Mouse (Mus musculus): Measurements from ENCODE around the gene Map3k21. TPM values are rescaled to one million over a fixed set of nuclear protein-coding genes. Genes with fewer than 3 reads are reported as not detected.

Map3k21 gene
- 0.60 and 0.72 TPM in 2 replicates for polyA plus RNA-seq (2015; fragmentation: Nextera tagmentation; extraction: Ambion mirVana)

- Histone ChIP-seq H3K27me3 (replicated peaks) (peaks cover 51% of the 10 kb centered on the region), H3K4me2 (peak within 1 kb of the TSS; percentile 99), H3K27ac (no peak within 1 kb of the TSS), H3K36me3 (replicated peaks) (no peaks in the 10 kb centered on the region), H3K4me1 (peaks cover 20% of the 10 kb centered on the region), H3K4me3 (peak within 1 kb of the TSS; percentile 63), H3K9ac (peak within 1 kb of the TSS; percentile 59), H3K9me3 (no peaks in the 10 kb centered on the region)
- under 1% methylated on average over 92 of the region's 93 CpGs for WGBS
- peak; percentile 76 for ATAC-seq (replicated peaks)
These were observed at the start of gene Map3k21 for GRCm38 (mm10) chr8:125910365-125911228. Gene Map3k21, plus strand, starts transcription at chr8:125910450.

- Histone ChIP-seq H3K9me3 (no peaks in the 10 kb centered on the region), H3K9ac (no peak overlapping the region), H3K4me2 (no peak overlapping the region), H3K4me3 (no peak overlapping the region), H3K4me1 (peaks cover 14% of the 10 kb centered on the region), H3K36me3 (replicated peaks) (no peaks in the 10 kb centered on the region), H3K27me3 (replicated peaks) (no peaks in the 10 kb centered on the region), H3K27ac (no peak overlapping the region)
- ATAC-seq (replicated peaks) = no peak
- WGBS = 87% methylated on average over 12 of the region's 12 CpGs
These were observed 44.1 kb upstream of the Map3k21 start for GRCm38 (mm10) chr8:125866125-125866524.

DNA sequence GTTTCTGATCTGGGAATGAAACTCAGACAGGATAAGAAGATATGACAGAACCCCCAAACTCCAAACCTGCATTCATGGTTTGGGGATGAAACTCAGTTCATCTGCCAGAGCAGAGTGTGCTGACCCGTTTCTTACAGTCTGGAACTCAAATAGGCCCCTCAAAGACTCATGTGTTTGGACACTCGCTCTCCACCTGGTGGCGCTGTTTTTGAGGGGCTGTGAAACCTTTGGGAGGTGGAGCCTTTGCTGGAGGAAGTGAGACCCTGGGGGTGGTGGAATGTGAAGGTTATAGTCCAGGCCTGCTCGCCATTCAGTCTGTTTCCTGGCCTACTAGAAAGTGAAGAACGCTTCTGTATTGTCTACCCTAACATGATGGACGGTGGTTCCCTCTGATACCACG is 41.7 kb upstream of the Map3k21 start:
- ATAC-seq (replicated peaks) = no peak
- no peak overlapping the region for H3K4me3 ChIP-seq
- H3K27ac ChIP-seq = no peak overlapping the region
- no peak overlapping the region for H3K4me2 ChIP-seq
- no peaks in the 10 kb centered on the region for H3K9me3 ChIP-seq
- no peaks in the 10 kb centered on the region; the same call in 1 of the 2 replicates for H3K36me3 ChIP-seq (replicated peaks)
- H3K4me1 ChIP-seq = peaks cover 15% of the 10 kb centered on the region
- H3K9ac ChIP-seq = no peak overlapping the region
- no peaks in the 10 kb centered on the region for H3K27me3 ChIP-seq (replicated peaks)
- WGBS = 78% methylated on average over 7 of the region's 7 CpGs

DNA sequence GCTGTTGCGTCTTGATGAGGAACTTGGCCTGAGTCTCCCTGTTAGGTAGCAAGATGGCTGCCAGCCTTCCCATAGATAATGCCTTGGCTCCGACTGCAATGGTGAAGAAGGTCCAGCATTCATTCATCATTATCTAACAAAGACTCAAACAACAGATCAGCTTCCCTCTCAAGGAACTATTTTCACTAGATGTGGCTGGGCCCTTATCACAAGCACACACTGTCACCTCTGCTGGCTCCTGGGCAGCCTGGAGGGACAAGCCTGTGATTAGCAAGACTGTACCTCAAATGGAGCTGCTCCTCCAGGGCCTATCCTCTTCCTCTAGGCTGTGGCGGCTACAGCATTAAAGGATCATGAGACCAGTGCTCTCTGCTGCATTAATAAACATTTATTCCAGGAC is 40.5 kb upstream of the Map3k21 start:
- no peak overlapping the region for H3K4me2 ChIP-seq
- no peak overlapping the region for H3K9ac ChIP-seq
- peak; percentile 38; the same call in 1 of the 2 replicates for ATAC-seq (replicated peaks)
- H3K9me3 ChIP-seq = no peaks in the 10 kb centered on the region
- no peaks in the 10 kb centered on the region; the same call in 1 of the 2 replicates for H3K36me3 ChIP-seq (replicated peaks)
- no peak overlapping the region for H3K4me3 ChIP-seq
- 69% methylated on average over 3 of the region's 3 CpGs for WGBS
- peak overlapping the region; percentile 57; the same call in 1 of the 2 replicates for H3K27ac ChIP-seq
- H3K4me1 ChIP-seq = peaks cover 15% of the 10 kb centered on the region
- no peaks in the 10 kb centered on the region for H3K27me3 ChIP-seq (replicated peaks)

GRCm38 (mm10) chr8:125870179-125870702 is 40.0 kb upstream of the Map3k21 start:
- Histone ChIP-seq H3K4me2 (no peak overlapping the region), H3K9me3 (no peaks in the 10 kb centered on the region), H3K9ac (no peak overlapping the region), H3K36me3 (replicated peaks) (no peaks in the 10 kb centered on the region; the same call in 1 of the 2 replicates), H3K27me3 (replicated peaks) (no peaks in the 10 kb centered on the region), H3K4me1 (peaks cover 15% of the 10 kb centered on the region), H3K4me3 (no peak overlapping the region), H3K27ac (peak overlapping the region; percentile 57)
- 28% methylated on average over 6 of the region's 6 CpGs for WGBS
- ATAC-seq (replicated peaks) = peak; percentile 25; the same call in 1 of the 2 replicates

DNA sequence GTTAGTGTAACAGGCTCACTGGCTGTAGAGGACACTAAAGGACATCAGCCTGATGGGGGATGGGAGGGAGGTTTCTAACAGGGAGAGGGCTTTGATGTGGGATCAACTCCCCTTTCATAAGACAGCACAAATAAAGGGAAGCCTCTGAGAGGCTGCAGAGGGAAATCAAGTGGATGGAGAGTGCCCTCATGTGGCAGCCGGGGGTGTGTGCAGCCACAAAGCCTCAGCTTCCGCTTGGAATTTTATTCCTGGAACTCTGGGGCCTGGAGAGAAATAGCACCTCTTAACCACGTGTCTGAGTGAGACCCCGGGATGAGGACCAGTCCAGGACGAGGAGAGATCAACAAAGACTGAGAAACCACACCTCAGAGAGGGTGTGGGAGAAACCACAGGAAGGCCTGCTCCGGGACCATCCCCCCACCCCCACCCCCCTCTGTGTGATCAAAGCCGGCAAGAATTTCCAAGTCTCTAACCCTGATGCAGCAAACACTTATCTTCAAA is 39.4 kb upstream of the Map3k21 start:
- H3K27ac ChIP-seq = peak overlapping the region; percentile 57
- H3K9ac ChIP-seq = no peak overlapping the region
- H3K4me1 ChIP-seq = peaks cover 15% of the 10 kb centered on the region
- no peaks in the 10 kb centered on the region for H3K27me3 ChIP-seq (replicated peaks)
- no peak overlapping the region for H3K4me2 ChIP-seq
- peak; percentile 86 for ATAC-seq (replicated peaks)
- WGBS = 4% methylated on average over 7 of the region's 7 CpGs
- no peak overlapping the region for H3K4me3 ChIP-seq
- H3K36me3 ChIP-seq (replicated peaks) = no peaks in the 10 kb centered on the region; the same call in 1 of the 2 replicates
- no peaks in the 10 kb centered on the region for H3K9me3 ChIP-seq

GRCm38 (mm10) chr8:125872501-125873249 is 37.6 kb upstream of the Map3k21 start:
- no peak overlapping the region for H3K9ac ChIP-seq
- no peak overlapping the region for H3K4me3 ChIP-seq
- H3K4me1 ChIP-seq = peaks cover 15% of the 10 kb centered on the region
- ATAC-seq (replicated peaks) = no peak
- no peaks in the 10 kb centered on the region for H3K27me3 ChIP-seq (replicated peaks)
- 74% methylated on average over 9 of the region's 9 CpGs for WGBS
- no peaks in the 10 kb centered on the region for H3K9me3 ChIP-seq
- no peak overlapping the region for H3K4me2 ChIP-seq
- H3K27ac ChIP-seq = no peak overlapping the region
- H3K36me3 ChIP-seq (replicated peaks) = no peaks in the 10 kb centered on the region; the same call in 1 of the 2 replicates

DNA sequence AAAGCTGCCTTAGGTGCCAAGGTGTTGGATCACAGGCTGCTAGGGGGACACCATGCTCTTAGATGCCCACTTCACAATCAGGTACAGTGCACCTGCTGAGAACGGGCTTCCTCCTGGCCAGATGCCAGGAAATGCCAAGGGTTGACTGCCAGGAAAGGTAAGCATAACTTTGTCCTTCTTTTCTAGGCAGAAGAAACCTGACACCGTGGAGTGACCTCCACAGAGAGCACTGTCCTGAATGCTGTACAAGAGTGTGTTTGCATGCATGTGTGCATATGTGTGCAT is 37.1 kb upstream of the Map3k21 start:
- WGBS = 96% methylated on average over 2 of the region's 2 CpGs
- Histone ChIP-seq H3K9ac (no peak overlapping the region), H3K27ac (no peak overlapping the region), H3K4me3 (no peak overlapping the region), H3K36me3 (replicated peaks) (no peaks in the 10 kb centered on the region; the same call in 1 of the 2 replicates), H3K4me1 (peaks cover 15% of the 10 kb centered on the region), H3K9me3 (no peaks in the 10 kb centered on the region), H3K4me2 (no peak overlapping the region), H3K27me3 (replicated peaks) (no peaks in the 10 kb centered on the region)
- ATAC-seq (replicated peaks) = no peak

DNA sequence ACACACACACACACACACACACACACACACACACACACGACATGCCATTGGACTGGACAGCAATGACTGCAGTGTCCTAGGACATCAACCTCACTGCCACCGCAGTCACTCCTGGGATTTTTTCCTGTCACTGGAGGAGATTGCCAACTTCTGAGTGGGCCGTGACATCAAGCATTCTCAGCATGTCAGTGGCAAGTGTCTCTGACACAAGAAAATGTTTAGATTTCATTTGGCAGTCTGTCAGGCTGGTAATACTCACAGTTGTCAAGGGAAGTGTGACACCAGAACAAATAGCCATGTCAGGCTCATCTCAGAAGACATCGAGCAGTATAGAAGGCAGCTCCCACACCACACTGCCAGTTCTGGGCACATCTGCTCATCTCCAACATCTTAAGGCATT is 29.8 kb upstream of the Map3k21 start:
- Histone ChIP-seq H3K27me3 (replicated peaks) (no peaks in the 10 kb centered on the region), H3K4me3 (no peak overlapping the region), H3K9ac (no peak overlapping the region), H3K9me3 (no peaks in the 10 kb centered on the region), H3K36me3 (replicated peaks) (peaks cover 15% of the 10 kb centered on the region; the same call in 1 of the 2 replicates), H3K4me2 (no peak overlapping the region), H3K4me1 (no peaks in the 10 kb centered on the region), H3K27ac (no peak overlapping the region)
- no peak for ATAC-seq (replicated peaks)
- WGBS = 79% methylated on average over 4 of the region's 4 CpGs

- Histone ChIP-seq H3K9ac (no peak overlapping the region), H3K27me3 (replicated peaks) (no peaks in the 10 kb centered on the region), H3K4me3 (no peak overlapping the region), H3K4me2 (no peak overlapping the region), H3K4me1 (no peaks in the 10 kb centered on the region), H3K36me3 (replicated peaks) (peaks cover 44% of the 10 kb centered on the region), H3K27ac (no peak overlapping the region), H3K9me3 (no peaks in the 10 kb centered on the region)
- WGBS = 93% methylated on average over 9 of the region's 9 CpGs
- no peak for ATAC-seq (replicated peaks)
These were observed 22.7 kb upstream of the Map3k21 start for GRCm38 (mm10) chr8:125887549-125887948.

DNA sequence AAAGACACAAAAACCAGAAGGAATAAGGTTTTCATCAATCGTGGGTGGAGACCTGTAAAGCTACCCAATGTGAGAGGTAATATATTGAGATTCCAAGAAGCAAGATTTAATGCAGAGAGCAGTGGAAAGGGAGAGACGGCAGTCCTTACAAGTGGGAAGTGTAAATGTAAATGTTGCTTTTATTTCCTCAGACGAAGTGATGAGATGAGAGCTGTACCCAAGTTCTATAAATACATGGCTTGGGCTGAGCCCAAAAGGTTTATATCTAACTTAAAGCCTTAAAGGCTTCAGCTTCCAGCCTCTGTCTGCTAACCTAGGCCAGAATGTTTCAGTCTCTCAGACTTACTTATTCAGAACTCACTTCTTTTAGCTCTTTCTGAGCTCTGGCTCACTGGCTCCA is 20.3 kb upstream of the Map3k21 start:
- Histone ChIP-seq H3K4me2 (no peak overlapping the region), H3K9me3 (no peaks in the 10 kb centered on the region), H3K4me3 (no peak overlapping the region), H3K36me3 (replicated peaks) (peaks cover 39% of the 10 kb centered on the region), H3K27ac (no peak overlapping the region), H3K9ac (no peak overlapping the region), H3K4me1 (no peaks in the 10 kb centered on the region), H3K27me3 (replicated peaks) (no peaks in the 10 kb centered on the region)
- ATAC-seq (replicated peaks) = no peak
- WGBS = 87% methylated on average over 3 of the region's 3 CpGs

DNA sequence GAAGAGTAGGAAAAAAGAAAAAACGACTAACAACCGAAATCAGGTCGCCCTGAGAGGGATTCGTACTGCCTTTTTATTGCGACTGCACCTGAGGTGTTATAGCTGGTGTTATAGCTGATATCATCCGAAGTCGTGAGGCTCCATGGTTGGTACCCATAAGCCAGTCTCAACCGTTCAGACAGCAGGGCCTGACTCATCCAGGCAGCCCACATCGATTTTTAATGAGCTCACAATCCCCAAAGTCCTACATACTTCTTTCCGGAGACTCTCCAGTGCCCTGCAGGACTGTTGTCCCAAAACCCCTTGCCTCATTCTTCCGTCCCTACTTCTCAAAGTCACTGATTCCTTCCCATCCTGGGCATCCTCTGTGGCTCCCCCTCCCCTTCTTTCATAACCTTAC is 12.9 kb upstream of the Map3k21 start:
- Histone ChIP-seq H3K4me1 (peaks cover 19% of the 10 kb centered on the region), H3K4me2 (peak overlapping the region; percentile 70), H3K9ac (peak overlapping the region; percentile 74), H3K27me3 (replicated peaks) (no peaks in the 10 kb centered on the region), H3K9me3 (no peaks in the 10 kb centered on the region), H3K27ac (peak overlapping the region; percentile 83), H3K4me3 (peak overlapping the region; percentile 76), H3K36me3 (replicated peaks) (no peaks in the 10 kb centered on the region)
- 59% methylated on average over 11 of the region's 11 CpGs for WGBS
- peak; percentile 14 for ATAC-seq (replicated peaks)
